Mouse (Mus musculus): ENCODE measurements at regions not wholly inside any gene's neighbourhood (a gene's known extent, or its start where the extent isn't known, plus 50 kb on each side); places are given as distances from the start of the nearest gene placed in this dataset.

DNA sequence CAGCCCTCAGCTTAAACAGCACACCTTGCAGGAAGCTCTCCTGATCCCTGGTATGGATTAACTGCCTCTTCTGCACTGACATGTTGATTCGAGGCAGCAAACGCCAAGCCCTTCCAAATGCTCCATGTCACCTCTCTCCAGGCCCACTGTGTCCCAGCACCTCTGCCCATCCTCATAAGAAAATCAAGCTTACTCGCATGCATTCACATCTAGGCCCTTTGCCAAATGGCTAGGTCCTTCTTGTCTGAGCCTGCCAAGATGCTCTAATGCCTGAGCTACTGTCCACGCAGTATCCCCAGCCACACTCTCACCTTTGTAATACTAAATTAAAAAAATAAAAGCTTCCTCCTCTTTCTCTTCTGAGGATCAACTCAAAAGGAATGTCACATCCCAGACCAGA is 588.7 kb upstream of the Cdh11 start:
- Histone ChIP-seq H3K27me3 (ENCODE audit: control insufficient read depth, insufficient read depth, insufficient read length) (no peaks in the 10 kb centered on the region), H3K79me2 (ENCODE audit: control insufficient read depth, insufficient read depth) (no peaks in the 10 kb centered on the region), H3K79me3 (ENCODE audit: low read depth) (no peaks in the 10 kb centered on the region), H3ac (ENCODE audit: control insufficient read depth, insufficient read length, low read depth) (no peak overlapping the region), H3K4me3 (ENCODE audit: insufficient read depth, poor library complexity, severe bottlenecking) (no peak overlapping the region), H3K36me3 (ENCODE audit: control insufficient read depth, insufficient read depth) (no peaks in the 10 kb centered on the region)
- TF ChIP-seq MYOD1 (IDR thresholded peaks at IDR 0.05; ENCODE audit: control insufficient read depth, insufficient read length, low read depth), result no peak
- TF ChIP-seq CEBPB (IDR thresholded peaks at IDR 0.05; ENCODE audit: low read depth), result no peak
- no peak for TF ChIP-seq MAX (IDR thresholded peaks at IDR 0.05)
- no peak for TF ChIP-seq USF1 (IDR thresholded peaks at IDR 0.05; ENCODE audit: low read depth)
- TF ChIP-seq MYOG (IDR thresholded peaks at IDR 0.05; ENCODE audit: control insufficient read depth, extremely low read depth, insufficient read length), result no peak
- no peak for TF ChIP-seq FOSL1 (IDR thresholded peaks at IDR 0.05; ENCODE audit: insufficient read depth, low read length, poor library complexity, severe bottlenecking)

DNA sequence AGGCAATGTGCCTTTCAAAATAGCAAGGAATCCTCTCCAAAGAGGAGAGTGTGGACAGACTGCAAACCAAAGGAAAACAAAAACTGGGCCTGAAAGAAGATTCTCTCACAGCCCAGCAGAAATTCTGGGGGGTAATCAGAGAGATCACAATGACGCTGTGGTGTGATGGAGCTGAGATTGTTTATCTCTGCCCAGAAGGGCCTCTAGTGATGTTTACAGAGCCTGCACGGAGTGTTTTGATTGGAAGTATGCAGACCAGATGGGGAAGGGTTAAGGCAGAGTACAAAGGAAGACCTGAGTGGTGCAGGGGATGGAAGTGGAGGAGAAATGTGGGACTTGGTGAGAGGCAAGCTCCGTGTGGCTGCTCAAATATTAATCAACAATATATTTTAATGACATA is 593.1 kb upstream of the Cdh11 start:
- no peaks in the 10 kb centered on the region for H3K36me3 ChIP-seq (ENCODE audit: control insufficient read depth, insufficient read depth)
- H3K79me2 ChIP-seq (ENCODE audit: control insufficient read depth, insufficient read depth), result no peaks in the 10 kb centered on the region
- no peaks in the 10 kb centered on the region for H3K79me3 ChIP-seq (ENCODE audit: low read depth)
- H3ac ChIP-seq (ENCODE audit: control insufficient read depth, insufficient read length, low read depth), result no peak overlapping the region
- H3K4me3 ChIP-seq (ENCODE audit: insufficient read depth, poor library complexity, severe bottlenecking), result no peak overlapping the region
- H3K27me3 ChIP-seq (ENCODE audit: control insufficient read depth, insufficient read depth, insufficient read length), result no peaks in the 10 kb centered on the region
- TF ChIP-seq CEBPB (IDR thresholded peaks at IDR 0.05; ENCODE audit: low read depth) (no peak), CTCF (IDR thresholded peaks at IDR 0.05; ENCODE audit: control insufficient read depth, insufficient read depth, insufficient read length) (no peak), MYOG (IDR thresholded peaks at IDR 0.05; ENCODE audit: control insufficient read depth, extremely low read depth, insufficient read length) (no peak), USF1 (IDR thresholded peaks at IDR 0.05; ENCODE audit: low read depth) (no peak), FOSL1 (IDR thresholded peaks at IDR 0.05; ENCODE audit: insufficient read depth, low read length, poor library complexity, severe bottlenecking) (no peak), MAX (IDR thresholded peaks at IDR 0.05) (no peak), MYOD1 (IDR thresholded peaks at IDR 0.05; ENCODE audit: control insufficient read depth, insufficient read length, low read depth) (no peak)

DNA sequence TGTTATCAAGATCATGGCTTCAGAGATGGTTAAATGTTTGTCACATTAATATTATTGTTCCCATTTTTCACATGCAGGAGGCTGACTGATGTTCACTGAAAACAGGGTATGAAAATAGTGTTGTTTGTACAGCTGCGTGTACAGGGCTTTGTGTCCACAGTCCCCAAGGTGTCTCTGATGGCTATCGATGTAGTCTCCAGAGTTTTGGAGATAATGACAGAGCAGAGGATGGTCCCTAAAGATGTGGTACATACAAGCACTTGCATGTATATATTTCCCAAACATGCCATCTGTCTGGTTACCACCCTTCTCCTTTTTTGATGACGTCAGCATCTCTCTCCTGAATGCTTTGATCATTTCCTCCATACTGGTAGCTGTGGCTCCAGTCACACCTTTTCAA is 596.1 kb upstream of the Cdh11 start:
- H3K79me3 ChIP-seq (ENCODE audit: low read depth), result no peaks in the 10 kb centered on the region
- TF ChIP-seq MYOG (IDR thresholded peaks at IDR 0.05; ENCODE audit: control insufficient read depth, extremely low read depth, insufficient read length) (no peak), USF1 (IDR thresholded peaks at IDR 0.05; ENCODE audit: low read depth) (no peak), CEBPB (IDR thresholded peaks at IDR 0.05; ENCODE audit: low read depth) (no peak), MYOD1 (IDR thresholded peaks at IDR 0.05; ENCODE audit: control insufficient read depth, insufficient read length, low read depth) (no peak), MAX (IDR thresholded peaks at IDR 0.05) (no peak), CTCF (IDR thresholded peaks at IDR 0.05; ENCODE audit: control insufficient read depth, insufficient read depth, insufficient read length) (no peak), FOSL1 (IDR thresholded peaks at IDR 0.05; ENCODE audit: insufficient read depth, low read length, poor library complexity, severe bottlenecking) (no peak)
- H3K79me2 ChIP-seq (ENCODE audit: control insufficient read depth, insufficient read depth), result no peaks in the 10 kb centered on the region
- H3K36me3 ChIP-seq (ENCODE audit: control insufficient read depth, insufficient read depth), result no peaks in the 10 kb centered on the region
- H3K27me3 ChIP-seq (ENCODE audit: control insufficient read depth, insufficient read depth, insufficient read length), result no peaks in the 10 kb centered on the region
- no peak overlapping the region for H3K4me3 ChIP-seq (ENCODE audit: insufficient read depth, poor library complexity, severe bottlenecking)
- H3ac ChIP-seq (ENCODE audit: control insufficient read depth, insufficient read length, low read depth), result no peak overlapping the region

DNA sequence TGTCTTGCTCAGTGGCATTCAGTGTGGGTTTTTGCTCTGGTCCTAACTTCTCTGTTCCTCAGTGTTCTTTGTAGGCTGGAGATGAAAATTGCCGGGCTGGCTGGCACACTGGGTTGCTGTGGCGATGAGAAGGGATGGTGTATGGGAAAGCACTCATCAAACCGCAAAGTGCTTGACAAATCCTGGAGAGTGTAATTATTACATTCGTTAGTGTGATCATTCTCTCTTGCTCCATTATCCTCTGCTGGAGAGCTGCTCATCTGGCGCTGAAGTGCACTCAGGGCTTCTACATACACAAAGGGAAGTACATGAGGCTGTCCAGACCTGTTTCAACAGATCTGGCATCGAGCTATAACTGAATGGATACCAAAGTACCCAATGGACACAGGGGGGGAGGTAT is 605.9 kb upstream of the Cdh11 start:
- Histone ChIP-seq H3K79me2 (ENCODE audit: control insufficient read depth, insufficient read depth) (no peaks in the 10 kb centered on the region), H3ac (ENCODE audit: control insufficient read depth, insufficient read length, low read depth) (no peak overlapping the region), H3K79me3 (ENCODE audit: low read depth) (no peaks in the 10 kb centered on the region), H3K4me3 (ENCODE audit: insufficient read depth, poor library complexity, severe bottlenecking) (no peak overlapping the region), H3K27me3 (ENCODE audit: control insufficient read depth, insufficient read depth, insufficient read length) (no peaks in the 10 kb centered on the region), H3K36me3 (ENCODE audit: control insufficient read depth, insufficient read depth) (no peaks in the 10 kb centered on the region)
- TF ChIP-seq MYOD1 (IDR thresholded peaks at IDR 0.05; ENCODE audit: control insufficient read depth, insufficient read length, low read depth), result no peak
- no peak for TF ChIP-seq CTCF (IDR thresholded peaks at IDR 0.05; ENCODE audit: control insufficient read depth, insufficient read depth, insufficient read length)
- TF ChIP-seq FOSL1 (IDR thresholded peaks at IDR 0.05; ENCODE audit: insufficient read depth, low read length, poor library complexity, severe bottlenecking), result no peak
- TF ChIP-seq MYOG (IDR thresholded peaks at IDR 0.05; ENCODE audit: control insufficient read depth, extremely low read depth, insufficient read length), result no peak
- no peak for TF ChIP-seq MAX (IDR thresholded peaks at IDR 0.05)
- TF ChIP-seq USF1 (IDR thresholded peaks at IDR 0.05; ENCODE audit: low read depth), result no peak
- TF ChIP-seq CEBPB (IDR thresholded peaks at IDR 0.05; ENCODE audit: low read depth), result no peak

DNA sequence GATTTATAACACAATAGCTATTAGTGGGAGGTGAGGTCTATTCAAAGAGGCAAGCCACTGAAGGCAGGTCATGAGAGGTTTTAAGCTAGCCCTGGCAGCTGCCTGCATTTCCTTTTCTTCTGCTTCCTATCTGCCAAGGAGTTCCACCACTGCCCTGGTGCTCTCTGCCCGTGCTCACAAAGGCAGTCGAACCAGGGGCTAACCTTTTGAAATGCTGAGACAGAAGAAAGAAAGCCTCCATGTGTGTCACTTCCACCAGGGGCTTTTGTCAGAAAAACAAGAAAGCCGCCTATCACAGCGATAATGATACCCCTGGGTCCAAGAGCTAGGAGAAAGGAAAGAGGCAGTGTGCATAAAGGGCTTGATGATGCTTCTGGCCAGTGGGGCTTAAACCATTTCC is 609.9 kb upstream of the Cdh11 start:
- no peaks in the 10 kb centered on the region for H3K79me3 ChIP-seq (ENCODE audit: low read depth)
- no peak overlapping the region for H3K4me3 ChIP-seq (ENCODE audit: insufficient read depth, poor library complexity, severe bottlenecking)
- no peaks in the 10 kb centered on the region for H3K27me3 ChIP-seq (ENCODE audit: control insufficient read depth, insufficient read depth, insufficient read length)
- H3K79me2 ChIP-seq (ENCODE audit: control insufficient read depth, insufficient read depth), result no peaks in the 10 kb centered on the region
- no peak overlapping the region for H3ac ChIP-seq (ENCODE audit: control insufficient read depth, insufficient read length, low read depth)
- TF ChIP-seq FOSL1 (IDR thresholded peaks at IDR 0.05; ENCODE audit: insufficient read depth, low read length, poor library complexity, severe bottlenecking), result no peak
- TF ChIP-seq USF1 (IDR thresholded peaks at IDR 0.05; ENCODE audit: low read depth), result no peak
- no peaks in the 10 kb centered on the region for H3K36me3 ChIP-seq (ENCODE audit: control insufficient read depth, insufficient read depth)

DNA sequence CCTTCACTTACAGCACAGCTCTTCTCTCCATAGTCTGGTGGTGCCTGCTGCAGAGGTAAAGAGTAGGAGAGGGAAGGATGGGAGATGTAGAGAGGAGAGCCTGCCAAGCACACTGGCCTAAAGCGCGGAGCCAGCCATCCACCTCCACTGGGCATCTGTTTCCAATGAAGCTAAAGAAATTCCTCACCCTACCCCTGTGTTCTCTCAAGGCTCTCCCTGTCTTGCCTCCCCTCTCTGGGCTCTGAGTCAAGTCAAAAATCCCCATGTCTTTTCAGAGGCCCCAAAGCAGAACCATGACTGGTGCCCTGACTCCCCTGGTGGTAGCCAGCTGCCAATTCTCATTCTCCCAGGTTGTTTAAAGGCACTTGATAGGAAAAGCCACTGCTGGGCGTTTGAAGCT is 612.7 kb upstream of the Cdh11 start:
- TF ChIP-seq FOSL1 (IDR thresholded peaks at IDR 0.05; ENCODE audit: insufficient read depth, low read length, poor library complexity, severe bottlenecking) (no peak), MAX (IDR thresholded peaks at IDR 0.05) (no peak), MYOD1 (IDR thresholded peaks at IDR 0.05; ENCODE audit: control insufficient read depth, insufficient read length, low read depth) (no peak)

More for the DNA sequence above, 612.7 kb upstream of the Cdh11 start:
- Histone ChIP-seq H3K27me3 (ENCODE audit: control insufficient read depth, insufficient read depth, insufficient read length) (no peaks in the 10 kb centered on the region), H3K79me3 (ENCODE audit: low read depth) (no peaks in the 10 kb centered on the region), H3K79me2 (ENCODE audit: control insufficient read depth, insufficient read depth) (no peaks in the 10 kb centered on the region), H3ac (ENCODE audit: control insufficient read depth, insufficient read length, low read depth) (no peak overlapping the region), H3K36me3 (ENCODE audit: control insufficient read depth, insufficient read depth) (no peaks in the 10 kb centered on the region), H3K4me3 (ENCODE audit: insufficient read depth, poor library complexity, severe bottlenecking) (no peak overlapping the region)

All from C2C12 (cell line).